Mouse (Mus musculus): Measurements from ENCODE around the gene Ccdc103. TPM values are rescaled to one million over a fixed set of nuclear protein-coding genes. Genes with fewer than 3 reads are reported as not detected.
A peak's percentile ranks its signal among the peaks of the same experiment; 100 is the strongest.

Gene Ccdc103
- not detected in 2 replicates for polyA plus RNA-seq (2012; ENCODE audit: insufficient read depth, low replicate concordance)

GRCm38 (mm10) chr11:102880585-102881313 is at the start of gene Ccdc103, which contains the start of gene Eftud2:
Ccdc103 (plus strand) TSS chr11:102881204.
Eftud2 (minus strand) TSS chr11:102880985.
- Histone ChIP-seq H3K27me3 (replicated peaks) (peaks cover 30% of the 10 kb centered on the region), H3K36me3 (replicated peaks; ENCODE audit: low read length) (peaks cover 21% of the 10 kb centered on the region), H3K9me3 (no peaks in the 10 kb centered on the region), H3K4me3 (replicated peaks) (peak within 1 kb of the TSS; percentile 92), H3K4me1 (peaks cover 29% of the 10 kb centered on the region)
- TF ChIP-seq GATA1 (IDR thresholded peaks at IDR 0.05; ENCODE audit: borderline replicate concordance, low read length): peak; percentile 96
- no peak for TF ChIP-seq FLI1 (IDR thresholded peaks at IDR 0.05; ENCODE audit: low read length)

GRCm38 (mm10) chr11:102832700-102833297 is 48.2 kb upstream of the Ccdc103 start:
- H3K9me3 ChIP-seq: peaks cover 10% of the 10 kb centered on the region
- no peak overlapping the region for H3K4me3 ChIP-seq (replicated peaks)
- no peaks in the 10 kb centered on the region for H3K4me1 ChIP-seq
- H3K27me3 ChIP-seq (replicated peaks): peaks cover 40% of the 10 kb centered on the region
- H3K36me3 ChIP-seq (replicated peaks; ENCODE audit: low read length): peaks cover 20% of the 10 kb centered on the region
- no peak for TF ChIP-seq GATA1 (IDR thresholded peaks at IDR 0.05; ENCODE audit: borderline replicate concordance, low read length)
- TF ChIP-seq FLI1 (IDR thresholded peaks at IDR 0.05; ENCODE audit: low read length): no peak

GRCm38 (mm10) chr11:102834219-102834618 is 46.8 kb upstream of the Ccdc103 start:
- Histone ChIP-seq H3K4me3 (replicated peaks) (no peak overlapping the region), H3K36me3 (replicated peaks; ENCODE audit: low read length) (peaks cover 34% of the 10 kb centered on the region), H3K27me3 (replicated peaks) (peaks cover 32% of the 10 kb centered on the region), H3K4me1 (no peaks in the 10 kb centered on the region), H3K9me3 (peaks cover 2% of the 10 kb centered on the region)
- no peak for TF ChIP-seq FLI1 (IDR thresholded peaks at IDR 0.05; ENCODE audit: low read length)
- TF ChIP-seq GATA1 (IDR thresholded peaks at IDR 0.05; ENCODE audit: borderline replicate concordance, low read length): no peak

- Histone ChIP-seq H3K27me3 (replicated peaks) (peaks cover 25% of the 10 kb centered on the region), H3K4me1 (no peaks in the 10 kb centered on the region), H3K4me3 (replicated peaks) (no peak within 1 kb of the TSS), H3K9me3 (no peaks in the 10 kb centered on the region), H3K36me3 (replicated peaks; ENCODE audit: low read length) (peaks cover 47% of the 10 kb centered on the region)
- TF ChIP-seq GATA1 (IDR thresholded peaks at IDR 0.05; ENCODE audit: borderline replicate concordance, low read length) (no peak), FLI1 (IDR thresholded peaks at IDR 0.05; ENCODE audit: low read length) (no peak)
These were observed 45.5 kb upstream of the Ccdc103 start, which contains the start of gene Higd1b for GRCm38 (mm10) chr11:102835549-102835948. Higd1b (plus strand) TSS chr11:102835849.

- H3K4me1 ChIP-seq: no peaks in the 10 kb centered on the region
- TF ChIP-seq FLI1 (IDR thresholded peaks at IDR 0.05; ENCODE audit: low read length): no peak
These were observed 44.9 kb upstream of the Ccdc103 start for GRCm38 (mm10) chr11:102836146-102836545.

GRCm38 (mm10) chr11:102837385-102837784 is 43.6 kb upstream of the Ccdc103 start:
- TF ChIP-seq FLI1 (IDR thresholded peaks at IDR 0.05; ENCODE audit: low read length): no peak
- no peak for TF ChIP-seq GATA1 (IDR thresholded peaks at IDR 0.05; ENCODE audit: borderline replicate concordance, low read length)

More at GRCm38 (mm10) chr11:102836146-102836545, 44.9 kb upstream of the Ccdc103 start:
- Histone ChIP-seq H3K4me3 (replicated peaks) (no peak overlapping the region), H3K9me3 (no peaks in the 10 kb centered on the region), H3K36me3 (replicated peaks; ENCODE audit: low read length) (peaks cover 52% of the 10 kb centered on the region), H3K27me3 (replicated peaks) (peaks cover 19% of the 10 kb centered on the region)

GRCm38 (mm10) chr11:102838126-102838525 is 42.9 kb upstream of the Ccdc103 start:
- Histone ChIP-seq H3K36me3 (replicated peaks; ENCODE audit: low read length) (peaks cover 72% of the 10 kb centered on the region), H3K4me3 (replicated peaks) (no peak overlapping the region), H3K4me1 (no peaks in the 10 kb centered on the region), H3K9me3 (no peaks in the 10 kb centered on the region), H3K27me3 (replicated peaks) (peaks cover 6% of the 10 kb centered on the region)
- TF ChIP-seq FLI1 (IDR thresholded peaks at IDR 0.05; ENCODE audit: low read length) (no peak), GATA1 (IDR thresholded peaks at IDR 0.05; ENCODE audit: borderline replicate concordance, low read length) (no peak)

More at GRCm38 (mm10) chr11:102837385-102837784, 43.6 kb upstream of the Ccdc103 start:
- Histone ChIP-seq H3K9me3 (no peaks in the 10 kb centered on the region), H3K4me1 (no peaks in the 10 kb centered on the region), H3K27me3 (replicated peaks) (peaks cover 12% of the 10 kb centered on the region), H3K4me3 (replicated peaks) (no peak overlapping the region), H3K36me3 (replicated peaks; ENCODE audit: low read length) (peaks cover 64% of the 10 kb centered on the region)

- no peak for TF ChIP-seq GATA1 (IDR thresholded peaks at IDR 0.05; ENCODE audit: borderline replicate concordance, low read length)
- TF ChIP-seq FLI1 (IDR thresholded peaks at IDR 0.05; ENCODE audit: low read length): no peak
- no peaks in the 10 kb centered on the region for H3K4me1 ChIP-seq
- no peaks in the 10 kb centered on the region for H3K9me3 ChIP-seq
- peaks cover 2% of the 10 kb centered on the region for H3K27me3 ChIP-seq (replicated peaks)
- H3K4me3 ChIP-seq (replicated peaks): no peak overlapping the region
- peaks cover 77% of the 10 kb centered on the region for H3K36me3 ChIP-seq (replicated peaks; ENCODE audit: low read length)
These were observed 42.3 kb upstream of the Ccdc103 start for GRCm38 (mm10) chr11:102838616-102839150.

GRCm38 (mm10) chr11:102845926-102846325 is 35.1 kb upstream of the Ccdc103 start:
- H3K27me3 ChIP-seq (replicated peaks): no peaks in the 10 kb centered on the region
- no peak for TF ChIP-seq FLI1 (IDR thresholded peaks at IDR 0.05; ENCODE audit: low read length)
- no peak for TF ChIP-seq GATA1 (IDR thresholded peaks at IDR 0.05; ENCODE audit: borderline replicate concordance, low read length)
- H3K36me3 ChIP-seq (replicated peaks; ENCODE audit: low read length): peaks cover 99% of the 10 kb centered on the region
- no peaks in the 10 kb centered on the region for H3K9me3 ChIP-seq
- no peaks in the 10 kb centered on the region for H3K4me1 ChIP-seq
- no peak overlapping the region for H3K4me3 ChIP-seq (replicated peaks)

- TF ChIP-seq FLI1 (IDR thresholded peaks at IDR 0.05; ENCODE audit: low read length) (no peak), GATA1 (IDR thresholded peaks at IDR 0.05; ENCODE audit: borderline replicate concordance, low read length) (no peak)
- Histone ChIP-seq H3K9me3 (no peaks in the 10 kb centered on the region), H3K27me3 (replicated peaks) (no peaks in the 10 kb centered on the region), H3K4me3 (replicated peaks) (no peak overlapping the region), H3K4me1 (no peaks in the 10 kb centered on the region), H3K36me3 (replicated peaks; ENCODE audit: low read length) (peaks cover 98% of the 10 kb centered on the region)
These were observed 29.1 kb upstream of the Ccdc103 start for GRCm38 (mm10) chr11:102851883-102852282.

Data from megakaryocyte, embryonic 14.5 days (primary cell).